Mouse (Mus musculus): ENCODE results near the gene Dock9. TPM values are rescaled to one million over a fixed set of nuclear protein-coding genes. Genes with fewer than 3 reads are reported as not detected.

Gene Dock9
- total and polyA plus RNA-seq, 2 experiments from 2014 or later, result 14.0 to 68.8 TPM

DNA sequence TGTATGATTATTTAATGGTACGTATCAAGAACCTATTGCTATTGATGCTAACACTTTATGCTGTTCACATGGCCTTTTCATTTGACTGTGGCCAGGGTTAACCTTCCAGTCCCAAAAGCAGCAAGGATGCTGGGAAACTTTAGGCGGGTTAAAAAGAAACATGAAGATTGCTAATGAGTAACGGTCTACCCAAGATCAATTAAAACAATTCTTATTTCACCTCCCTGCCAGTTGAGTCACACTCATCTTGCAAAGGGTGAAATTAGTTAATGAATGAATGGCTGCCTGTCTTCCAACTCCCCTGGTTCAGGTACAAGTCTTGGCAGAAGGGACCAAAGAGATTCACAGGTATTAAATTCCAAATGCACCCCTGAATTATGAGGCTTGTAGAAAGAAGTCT, 175.8 kb downstream of the Dock9 start:
- Histone ChIP-seq H3K9ac (replicated peaks; ENCODE audit: low read length, poor library complexity, severe bottlenecking) (no peak overlapping the region), H3K36me3 (ENCODE audit: insufficient read depth, low read length) (peaks cover 61% of the 10 kb centered on the region), H3K27ac (ENCODE audit: low read depth, low read length) (no peak overlapping the region), H3K4me3 (ENCODE audit: low read depth, low read length) (no peak overlapping the region), H3K9me3 (ENCODE audit: low read length) (no peaks in the 10 kb centered on the region), H3K27me3 (ENCODE audit: insufficient read depth, low read length) (no peaks in the 10 kb centered on the region), H3K4me2 (ENCODE audit: low read depth, low read length, poor library complexity, severe bottlenecking) (no peak overlapping the region), H3K4me1 (ENCODE audit: insufficient read depth, low read length) (no peaks in the 10 kb centered on the region)
- no peak for ATAC-seq (ENCODE audit: low FRiP score)
- WGBS, result 94% methylated on average over 3 of the region's 3 CpGs
- TF ChIP-seq CTCF (IDR thresholded peaks at IDR 0.05), result no peak
- no peak for DNase-seq (ENCODE audit: low spot score)

DNA sequence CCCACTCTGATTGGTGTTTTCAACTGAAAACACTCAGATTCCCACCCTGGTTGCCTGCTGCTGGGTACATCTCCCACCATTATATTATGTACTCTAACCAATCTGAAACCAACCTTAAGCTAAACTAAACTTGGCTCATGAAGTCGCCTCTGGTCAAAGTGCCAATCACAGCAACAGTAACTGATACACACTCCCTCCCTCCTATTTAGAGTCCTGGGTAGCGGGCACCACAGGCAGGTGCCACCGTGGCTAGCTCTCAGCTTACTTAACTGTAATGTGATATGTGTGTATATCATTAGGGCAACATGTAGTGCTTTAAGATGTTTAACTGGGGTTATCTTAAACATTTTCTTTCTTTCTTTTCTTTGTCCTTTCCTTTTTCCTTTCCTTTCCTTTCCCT, 177.1 kb downstream of the Dock9 start:
- Histone ChIP-seq H3K4me2 (ENCODE audit: low read depth, low read length, poor library complexity, severe bottlenecking) (no peak overlapping the region), H3K9ac (replicated peaks; ENCODE audit: low read length, poor library complexity, severe bottlenecking) (no peak overlapping the region), H3K4me3 (ENCODE audit: low read depth, low read length) (no peak overlapping the region), H3K4me1 (ENCODE audit: insufficient read depth, low read length) (no peaks in the 10 kb centered on the region), H3K36me3 (ENCODE audit: insufficient read depth, low read length) (peaks cover 54% of the 10 kb centered on the region), H3K9me3 (ENCODE audit: low read length) (no peaks in the 10 kb centered on the region), H3K27me3 (ENCODE audit: insufficient read depth, low read length) (no peaks in the 10 kb centered on the region), H3K27ac (ENCODE audit: low read depth, low read length) (no peak overlapping the region)
- no peak for TF ChIP-seq CTCF (IDR thresholded peaks at IDR 0.05)
- 83% methylated on average over 3 of the region's 3 CpGs for WGBS
- ATAC-seq (ENCODE audit: low FRiP score), result no peak
- no peak for DNase-seq (ENCODE audit: low spot score)

DNA sequence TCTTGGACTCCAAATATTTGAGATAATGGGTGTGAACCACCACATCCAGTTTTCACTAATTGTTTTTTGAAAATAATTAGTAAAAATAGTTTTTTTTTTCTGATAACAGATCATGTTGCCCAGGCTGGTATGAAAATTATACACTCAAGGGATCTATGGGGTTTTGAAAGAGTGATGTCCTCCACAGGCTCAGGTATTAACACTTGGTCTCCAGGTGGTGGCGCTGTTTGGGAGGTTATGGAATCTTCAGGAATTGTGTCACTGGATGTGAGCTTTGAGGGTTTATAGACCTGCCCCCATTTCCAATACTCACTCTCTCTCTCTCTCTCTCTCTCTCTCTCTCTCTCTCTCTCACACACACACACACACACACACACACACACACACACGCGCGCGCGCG, 177.5 kb downstream of the Dock9 start:
- WGBS, result 100% methylated on average over 7 of the region's 7 CpGs
- ATAC-seq (ENCODE audit: low FRiP score) (no peak), DNase-seq (ENCODE audit: low spot score) (no peak)
- H3K27ac ChIP-seq (ENCODE audit: low read depth, low read length), result no peak overlapping the region
- H3K9me3 ChIP-seq (ENCODE audit: low read length), result no peaks in the 10 kb centered on the region
- no peak overlapping the region for H3K4me2 ChIP-seq (ENCODE audit: low read depth, low read length, poor library complexity, severe bottlenecking)
- peaks cover 56% of the 10 kb centered on the region for H3K36me3 ChIP-seq (ENCODE audit: insufficient read depth, low read length)
- peak; percentile 56 for TF ChIP-seq CTCF (IDR thresholded peaks at IDR 0.05)
- no peak overlapping the region for H3K4me3 ChIP-seq (ENCODE audit: low read depth, low read length)
- no peaks in the 10 kb centered on the region for H3K27me3 ChIP-seq (ENCODE audit: insufficient read depth, low read length)
- H3K4me1 ChIP-seq (ENCODE audit: insufficient read depth, low read length), result no peaks in the 10 kb centered on the region
- H3K9ac ChIP-seq (replicated peaks; ENCODE audit: low read length, poor library complexity, severe bottlenecking), result no peak overlapping the region

DNA sequence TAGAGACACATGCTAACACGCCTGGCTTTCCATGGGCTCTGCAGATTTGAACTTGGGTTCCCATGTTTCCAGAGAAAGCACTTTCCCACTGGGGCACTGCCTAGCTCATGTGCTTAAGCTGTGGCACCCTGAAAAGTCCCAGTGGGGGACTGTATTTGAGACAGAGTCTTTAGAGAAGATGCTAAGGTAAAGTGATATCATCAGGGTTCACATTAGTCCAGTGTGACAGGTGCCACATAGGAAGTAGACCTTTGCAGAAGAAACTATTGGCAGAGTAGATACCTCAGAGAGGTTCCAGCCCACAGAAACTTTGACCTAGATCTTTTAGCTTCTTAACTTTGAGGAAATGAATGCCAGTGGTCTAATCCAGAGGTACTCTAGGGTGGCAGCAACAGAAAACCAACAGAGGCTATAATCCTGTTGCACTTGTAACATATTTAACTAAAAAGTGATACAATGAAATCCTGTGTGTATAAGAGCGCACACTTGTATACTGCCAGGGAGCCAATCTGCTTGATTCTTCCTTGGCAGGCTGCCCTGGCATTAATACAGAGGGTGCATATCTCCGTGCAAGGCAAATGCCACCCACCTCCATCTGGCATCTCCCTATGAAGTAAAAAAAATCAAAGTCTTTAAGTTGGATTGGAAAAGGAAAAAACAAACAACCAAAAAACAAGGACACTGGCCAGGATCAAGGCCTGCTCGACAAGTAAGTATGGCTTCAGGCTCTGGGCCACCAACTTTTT, 179.8 kb downstream of the Dock9 start:
- Histone ChIP-seq H3K27me3 (ENCODE audit: insufficient read depth, low read length) (no peaks in the 10 kb centered on the region), H3K9ac (replicated peaks; ENCODE audit: low read length, poor library complexity, severe bottlenecking) (no peak overlapping the region), H3K27ac (ENCODE audit: low read depth, low read length) (no peak overlapping the region), H3K4me1 (ENCODE audit: insufficient read depth, low read length) (no peaks in the 10 kb centered on the region), H3K36me3 (ENCODE audit: insufficient read depth, low read length) (peaks cover 34% of the 10 kb centered on the region), H3K9me3 (ENCODE audit: low read length) (no peaks in the 10 kb centered on the region), H3K4me3 (ENCODE audit: low read depth, low read length) (no peak overlapping the region), H3K4me2 (ENCODE audit: low read depth, low read length, poor library complexity, severe bottlenecking) (no peak overlapping the region)
- 71% methylated on average over 4 of the region's 4 CpGs for WGBS
- TF ChIP-seq CTCF (IDR thresholded peaks at IDR 0.05), result no peak
- peak; percentile 51 for DNase-seq (ENCODE audit: low spot score)
- ATAC-seq (ENCODE audit: low FRiP score), result no peak

DNA sequence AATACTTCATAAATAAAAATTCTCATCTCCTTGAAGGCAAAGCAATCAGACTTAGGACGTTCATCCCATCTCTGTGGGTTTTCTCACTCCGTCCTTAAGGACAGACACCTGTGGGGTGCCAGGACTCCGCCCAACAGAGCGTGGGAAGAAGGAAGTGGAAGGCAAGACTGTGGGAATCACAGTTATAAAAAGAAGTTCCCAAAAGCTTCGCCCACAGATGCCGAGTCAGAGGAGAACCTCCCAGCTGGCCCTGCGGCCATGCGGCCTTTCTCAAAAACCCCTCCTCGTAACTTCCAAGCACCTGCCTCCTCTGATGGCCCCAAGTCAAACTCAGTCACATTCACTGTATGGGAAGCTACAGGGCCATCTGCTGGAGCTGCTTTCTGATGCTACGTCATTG, 182.2 kb downstream of the Dock9 start:
- H3K27me3 ChIP-seq (ENCODE audit: insufficient read depth, low read length), result no peaks in the 10 kb centered on the region
- no peak overlapping the region for H3K27ac ChIP-seq (ENCODE audit: low read depth, low read length)
- H3K36me3 ChIP-seq (ENCODE audit: insufficient read depth, low read length), result peaks cover 19% of the 10 kb centered on the region; the same call in 1 of the 2 replicates
- no peaks in the 10 kb centered on the region for H3K9me3 ChIP-seq (ENCODE audit: low read length)
- no peak for ATAC-seq (ENCODE audit: low FRiP score)
- no peak for TF ChIP-seq CTCF (IDR thresholded peaks at IDR 0.05)
- H3K9ac ChIP-seq (replicated peaks; ENCODE audit: low read length, poor library complexity, severe bottlenecking), result no peak overlapping the region
- H3K4me1 ChIP-seq (ENCODE audit: insufficient read depth, low read length), result no peaks in the 10 kb centered on the region
- H3K4me3 ChIP-seq (ENCODE audit: low read depth, low read length), result no peak overlapping the region
- 89% methylated on average over 10 of the region's 10 CpGs for WGBS
- no peak for DNase-seq (ENCODE audit: low spot score)
- H3K4me2 ChIP-seq (ENCODE audit: low read depth, low read length, poor library complexity, severe bottlenecking), result no peak overlapping the region

DNA sequence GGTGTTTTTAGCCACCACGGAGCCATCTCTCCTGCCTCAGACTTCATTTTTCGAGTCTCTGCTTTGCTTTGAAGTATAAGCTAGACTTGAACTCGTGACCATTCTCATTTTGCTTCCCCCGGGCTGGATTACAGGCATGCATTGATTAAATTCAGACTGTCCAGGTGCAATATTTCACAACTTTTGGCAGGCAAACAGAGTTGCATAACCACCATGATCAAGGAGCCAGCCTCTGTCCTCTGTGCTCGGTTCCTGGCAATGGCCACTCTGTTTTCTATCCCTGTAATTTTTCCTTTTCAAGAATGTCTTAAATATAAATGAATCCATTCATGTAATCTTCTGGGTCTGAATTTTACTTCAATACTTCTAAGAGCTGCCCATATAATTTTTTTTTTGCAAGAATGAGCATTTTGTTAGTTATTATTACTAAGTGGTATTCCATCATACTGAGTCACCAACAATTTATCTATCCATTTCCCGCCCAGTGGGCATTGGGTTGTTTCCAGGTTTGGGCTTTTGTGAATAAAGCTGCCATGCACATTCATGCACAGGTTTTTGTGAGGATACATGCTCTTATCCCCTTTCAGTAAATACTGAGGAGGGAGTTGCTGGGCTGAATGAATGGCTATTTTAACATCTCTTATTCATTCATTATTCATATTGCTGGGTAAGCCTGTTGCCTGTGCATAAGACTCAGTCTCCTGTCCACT, 183.0 kb downstream of the Dock9 start:
- no peak overlapping the region for H3K27ac ChIP-seq (ENCODE audit: low read depth, low read length)
- no peaks in the 10 kb centered on the region for H3K27me3 ChIP-seq (ENCODE audit: insufficient read depth, low read length)
- no peak for DNase-seq (ENCODE audit: low spot score)
- no peak overlapping the region for H3K4me2 ChIP-seq (ENCODE audit: low read depth, low read length, poor library complexity, severe bottlenecking)
- H3K4me1 ChIP-seq (ENCODE audit: insufficient read depth, low read length), result no peaks in the 10 kb centered on the region
- no peak overlapping the region for H3K4me3 ChIP-seq (ENCODE audit: low read depth, low read length)
- no peaks in the 10 kb centered on the region for H3K9me3 ChIP-seq (ENCODE audit: low read length)
- H3K36me3 ChIP-seq (ENCODE audit: insufficient read depth, low read length), result peaks cover 22% of the 10 kb centered on the region
- ATAC-seq (ENCODE audit: low FRiP score), result no peak
- no peak for TF ChIP-seq CTCF (IDR thresholded peaks at IDR 0.05)
- 86% methylated on average over 6 of the region's 6 CpGs for WGBS
- no peak overlapping the region for H3K9ac ChIP-seq (replicated peaks; ENCODE audit: low read length, poor library complexity, severe bottlenecking)

All from midbrain, postnatal 0 days (tissue).